Mouse (Mus musculus) megakaryocyte, embryonic 14.5 days (primary cell): Measurements from ENCODE around the gene Vmn1r230.

ENCODE experiments used
- FLI1 ChIP-seq: IDR thresholded peaks from 2 replicates; pipeline ENCODE4 v1.6.1; 2012; ENCODE audit warnings: low read length, inconsistent platforms, mixed read lengths
- GATA1 ChIP-seq: IDR thresholded peaks from 3 replicates; pipeline ENCODE4 v1.6.1; 2012; ENCODE audit warnings: mixed read lengths, low read length, inconsistent platforms, borderline replicate concordance

GRCm38 (mm10) chr17:20840144-20840543 lies at the start of gene Vmn1r230:
- TF ChIP-seq GATA1 (no peak), FLI1 (no peak)
